7 mouse cellular contexts compared by ENCODE assay signal in genomic region chr12:35534754-35535236, GRCm38 (mm10). TPM values are rescaled to one million over a fixed set of nuclear protein-coding genes. Genes with fewer than 3 reads are reported as not detected.
DNase-seq lines count a peak whose midpoint lies in the region; ATAC-seq and TF ChIP-seq lines count a peak whose summit lies in the region.

Gene Ahr (minus strand): TSS chr12:35535038.

- no peaks in the 10 kb centered on the region for H3K36me3 ChIP-seq in embryonic facial prominence, embryonic 12.5 days
- H3K36me3 ChIP-seq in kidney, embryonic 14.5 days (ENCODE audit: control insufficient read depth, insufficient read depth, low read length): no peaks in the 10 kb centered on the region
- H3K36me3 ChIP-seq in limb, embryonic 14.5 days (ENCODE audit: control insufficient read depth, insufficient read depth, low read length): no peaks in the 10 kb centered on the region
- H3K36me3 ChIP-seq in midbrain, embryonic 16.5 days (ENCODE audit: control insufficient read depth, insufficient read depth, low read length): no peaks in the 10 kb centered on the region
- no peaks in the 10 kb centered on the region for H3K36me3 ChIP-seq in spleen, adult 2 months (ENCODE audit: control insufficient read depth, insufficient read depth, low read length)

- WGBS in embryonic facial prominence, embryonic 12.5 days: under 1% methylated on average over 52 of the region's 52 CpGs
- 0% methylated on average over 22 of the region's 52 CpGs for WGBS in kidney, embryonic 14.5 days
- WGBS in limb, embryonic 14.5 days: 1% methylated on average over 28 of the region's 52 CpGs
- 0% methylated on average over 38 of the region's 52 CpGs for WGBS in midbrain, embryonic 16.5 days
- WGBS in spleen, adult 2 months: under 1% methylated on average over 34 of the region's 52 CpGs

- H3K4me2 ChIP-seq in embryonic facial prominence, embryonic 12.5 days (replicated peaks): peak within 1 kb of the TSS; percentile 100
- peak within 1 kb of the TSS; percentile 98 for H3K4me2 ChIP-seq in kidney, embryonic 14.5 days (replicated peaks; ENCODE audit: low read depth, low read length)
- peak within 1 kb of the TSS; percentile 100 for H3K4me2 ChIP-seq in limb, embryonic 14.5 days (replicated peaks; ENCODE audit: low read depth, low read length, severe bottlenecking)
- peak within 1 kb of the TSS; percentile 84 for H3K4me2 ChIP-seq in midbrain, embryonic 16.5 days (ENCODE audit: low read length)

- H3K4me1 ChIP-seq in embryonic facial prominence, embryonic 12.5 days: no peaks in the 10 kb centered on the region
- no peaks in the 10 kb centered on the region for H3K4me1 ChIP-seq in kidney, embryonic 14.5 days (ENCODE audit: control insufficient read depth, insufficient read depth, low read length)
- H3K4me1 ChIP-seq in limb, embryonic 14.5 days (ENCODE audit: control insufficient read depth, insufficient read depth, low read length): no peaks in the 10 kb centered on the region; the same call in 1 of the 2 replicates
- H3K4me1 ChIP-seq in midbrain, embryonic 16.5 days (ENCODE audit: control insufficient read depth, insufficient read depth, low read length): peaks cover 5% of the 10 kb centered on the region
- peaks cover 2% of the 10 kb centered on the region; the same call in 1 of the 2 replicates for H3K4me1 ChIP-seq in spleen, adult 2 months (ENCODE audit: control insufficient read depth, insufficient read depth, insufficient read length)

- H3K4me3 ChIP-seq in embryonic facial prominence, embryonic 12.5 days: peak within 1 kb of the TSS; percentile 73
- H3K4me3 ChIP-seq in kidney, embryonic 14.5 days (ENCODE audit: low read length): peak within 1 kb of the TSS; percentile 83
- peak within 1 kb of the TSS; percentile 75 for H3K4me3 ChIP-seq in limb, embryonic 14.5 days (replicated peaks; ENCODE audit: low read length)
- H3K4me3 ChIP-seq in midbrain, embryonic 16.5 days (ENCODE audit: low read depth, low read length): peak within 1 kb of the TSS; percentile 81
- peak within 1 kb of the TSS; percentile 75 for H3K4me3 ChIP-seq in spleen, adult 2 months (ENCODE audit: extremely low read depth, insufficient read depth, insufficient read length)

- peaks cover 10% of the 10 kb centered on the region for H3K27me3 ChIP-seq in embryonic facial prominence, embryonic 12.5 days
- H3K27me3 ChIP-seq in kidney, embryonic 14.5 days (ENCODE audit: control insufficient read depth, insufficient read depth, low read length): peaks cover 3% of the 10 kb centered on the region; the same call in 1 of the 2 replicates
- H3K27me3 ChIP-seq in limb, embryonic 14.5 days (ENCODE audit: control insufficient read depth, insufficient read depth, low read length): 0 out of 2 replicates have a peak, but pooled peaks cover 12% of the 10 kb centered on the region
- H3K27me3 ChIP-seq in midbrain, embryonic 16.5 days (ENCODE audit: control insufficient read depth, insufficient read depth, low read depth, low read length): no peaks in the 10 kb centered on the region
- H3K27me3 ChIP-seq in spleen, adult 2 months (ENCODE audit: control insufficient read depth, insufficient read depth, low read length): no peaks in the 10 kb centered on the region; the same call in 1 of the 2 replicates

- peak; percentile 94 for ATAC-seq in embryonic facial prominence, embryonic 12.5 days (ENCODE audit: insufficient number of reproducible peaks, insufficient read depth, low FRiP score, low TSS enrichment)
- ATAC-seq in kidney, embryonic 14.5 days (ENCODE audit: low FRiP score, low TSS enrichment): peak; percentile 99
- peak; percentile 89 for ATAC-seq in limb, embryonic 14.5 days (ENCODE audit: low FRiP score, low read depth)
- peak; percentile 97 for ATAC-seq in midbrain, embryonic 16.5 days

- peak; percentile 68 to 79 for DNase-seq in adrenal gland, postnatal 4 days (ENCODE audit: low spot score in 2 of 2)
- DNase-seq in heart, adult 9 months (ENCODE audit: low spot score in 2 of 2): peak; percentile 68 to 74
- DNase-seq in limb, embryonic 14.5 days (ENCODE audit: low spot score): peak; percentile 49
- DNase-seq in spleen, adult 2 months (ENCODE audit: low read depth in 1 of 2, low spot score in 2 of 2): peak in 1 of 2 experiments; percentile 76

- TF ChIP-seq POLR2A in limb, embryonic 14.5 days (IDR thresholded peaks at IDR 0.05; ENCODE audit: borderline replicate concordance, extremely low read depth, insufficient read depth, insufficient read length): no peak
- peak; percentile 22; the same call in 1 of the 2 replicates for TF ChIP-seq POLR2A in spleen, adult 2 months (IDR thresholded peaks at IDR 0.05; ENCODE audit: low read depth, low read length)

- H3K9me3 ChIP-seq in embryonic facial prominence, embryonic 12.5 days: no peaks in the 10 kb centered on the region
- H3K9me3 ChIP-seq in kidney, embryonic 14.5 days (ENCODE audit: control insufficient read depth, low read length): no peaks in the 10 kb centered on the region
- H3K9me3 ChIP-seq in limb, embryonic 14.5 days (ENCODE audit: control insufficient read depth, low read length): no peaks in the 10 kb centered on the region
- no peaks in the 10 kb centered on the region for H3K9me3 ChIP-seq in midbrain, embryonic 16.5 days (replicated peaks; ENCODE audit: control insufficient read depth, low read length, poor library complexity, severe bottlenecking)

- TF ChIP-seq CTCF in spleen, adult 2 months (IDR thresholded peaks at IDR 0.05; ENCODE audit: extremely low read depth, insufficient read depth, insufficient read length, insufficient replicate concordance): no peak

- H3K27ac ChIP-seq in embryonic facial prominence, embryonic 12.5 days: no peak within 1 kb of the TSS
- H3K27ac ChIP-seq in kidney, embryonic 14.5 days (ENCODE audit: low read depth, low read length): no peak within 1 kb of the TSS
- no peak within 1 kb of the TSS for H3K27ac ChIP-seq in limb, embryonic 14.5 days (replicated peaks; ENCODE audit: low read depth, low read length)
- peak within 1 kb of the TSS; percentile 72 for H3K27ac ChIP-seq in midbrain, embryonic 16.5 days (ENCODE audit: low read length)
- peak within 1 kb of the TSS; percentile 63 for H3K27ac ChIP-seq in spleen, adult 2 months (ENCODE audit: insufficient read depth, low read length)

- peak within 1 kb of the TSS; percentile 64 for H3K9ac ChIP-seq in embryonic facial prominence, embryonic 12.5 days
- H3K9ac ChIP-seq in kidney, embryonic 14.5 days (ENCODE audit: low read depth, low read length): peak within 1 kb of the TSS; percentile 73
- peak within 1 kb of the TSS; percentile 64 for H3K9ac ChIP-seq in limb, embryonic 14.5 days (ENCODE audit: low read depth, low read length, severe bottlenecking)
- peak within 1 kb of the TSS; percentile 79 for H3K9ac ChIP-seq in midbrain, embryonic 16.5 days (ENCODE audit: low read depth, low read length)

RNA-seq across cellular contexts. Expression of gene Ahr, which starts in this region (rescaled TPM):
- 10 to 100 TPM; 11.0 to 12.7 TPM for total RNA-seq in adrenal gland, postnatal 4 days (2021)
- polyA plus RNA-seq in embryonic facial prominence, embryonic 12.5 days (2016; fragmentation: Nextera tagmentation; extraction: Ambion mirVana): 8.0 and 8.7 TPM in 2 replicates
- polyA plus RNA-seq in kidney, embryonic 14.5 days (2014; fragmentation: Nextera tagmentation; extraction: Ambion mirVana): 4.1 and 8.0 TPM in 2 replicates
- 10.2 and 10.7 TPM in 2 replicates for polyA plus RNA-seq in limb, embryonic 14.5 days (2012; rRNA removed)
- 19.5 and 23.7 TPM in 2 replicates for polyA plus RNA-seq in limb, embryonic 14.5 days (2014; fragmentation: Nextera tagmentation; extraction: Ambion mirVana)
- 2.6 and 2.7 TPM in 2 replicates for polyA plus RNA-seq in midbrain, embryonic 16.5 days (2015; fragmentation: Nextera tagmentation; extraction: Ambion mirVana)
- polyA plus RNA-seq in spleen, adult 2 months (2012; rRNA removed): 4.3 and 5.5 TPM in 2 replicates

Comparison
In these comparisons a context has a peak if more than half of its experiments do, and no peak if none do; other contexts are left out.
1. H3K27ac ChIP-seq: peak in midbrain, embryonic 16.5 days (single experiment) and spleen, adult 2 months (single experiment); none in embryonic facial prominence, embryonic 12.5 days (single experiment), kidney, embryonic 14.5 days (single experiment) and limb, embryonic 14.5 days (single experiment).
2. Peak in every context shown above with its lines, with median percentiles within 50 percentile points of each other: ATAC-seq, H3K4me2 ChIP-seq, H3K4me3 ChIP-seq and H3K9ac ChIP-seq.